Mouse (Mus musculus) hindbrain, postnatal 0 days (tissue): ENCODE measurements around the gene Zfp42. TPM values are rescaled to one million over a fixed set of nuclear protein-coding genes. Genes with fewer than 3 reads are reported as not detected.

Experiments
- ATAC-seq: fragments of 200-750 bp; cut with Nextera tagmentation; 2 replicates; pipeline ENCODE4 v1.8.0; 2017; ENCODE audit warnings: mild to moderate bottlenecking, moderate TSS enrichment, moderate library complexity
- DNase-seq: peaks from one replicate; pipeline ENCODE4 v3.0.0-alpha.2; 2015; ENCODE audit warnings: low spot score
- H3K27ac ChIP-seq: fragments of 300-500 bp; sonication (generic); 2 replicates; pipeline ENCODE4 v1.5.1; 2014; ENCODE audit warnings: mild to moderate bottlenecking
- H3K27me3 ChIP-seq: fragments of 300-500 bp; sonication (generic); 2 replicates; pipeline ENCODE4 v1.6.1; 2014; ENCODE audit warnings: low read length, mixed read lengths; ENCODE audit not compliant: insufficient read depth
- H3K36me3 ChIP-seq: fragments of 300-500 bp; sonication (generic); 2 replicates; pipeline ENCODE4 v1.6.1; 2014; ENCODE audit warnings: low read length, mixed read lengths; ENCODE audit not compliant: insufficient read depth
- H3K4me1 ChIP-seq: fragments of 300-500 bp; sonication (generic); 2 replicates; pipeline ENCODE4 v1.6.1; 2014; ENCODE audit warnings: antibody characterized with exemption, low read length, mixed read lengths; ENCODE audit not compliant: insufficient read depth
- H3K4me2 ChIP-seq: fragments of 300-500 bp; sonication (generic); 2 replicates; pipeline ENCODE4 v1.6.1; 2014; ENCODE audit warnings: low read depth, mild to moderate bottlenecking, low read length, moderate library complexity, mixed read lengths
- H3K4me3 ChIP-seq: fragments of 300-500 bp; sonication (generic); 2 replicates; pipeline ENCODE4 v1.5.1; 2014; ENCODE audit warnings: low read length
- H3K9ac ChIP-seq: fragments of 300-500 bp; sonication (generic); replicated peaks from 2 replicates; pipeline ENCODE4 v1.6.1; 2014; ENCODE audit warnings: mild to moderate bottlenecking, low read length, moderate library complexity, mixed read lengths
- H3K9me3 ChIP-seq: fragments of 300-500 bp; sonication (generic); 2 replicates; pipeline ENCODE4 v1.6.1; 2016; ENCODE audit warnings: low read length, mixed read lengths
- CTCF ChIP-seq: IDR thresholded peaks from 2 replicates; pipeline ENCODE4 v1.5.1; 2016; ENCODE audit warnings: antibody characterized with exemption, control low read depth, low read depth
- WGBS: fragments of 180-500 bp; shearing (Covaris S2); extraction: QIAGEN DNeasy Blood & Tissue Kit; methylation state at CpG from one replicate; pipeline ENCODE4 v1.1.7; 2014; 5-methylcytosine and 5-hydroxymethylcytosine counted together
- polyA plus RNA-seq: library from polyadenylated mRNA; unstranded; fragments of >200 nt; fragmentation: Nextera tagmentation; extraction: Ambion mirVana; gene quantifications from 2 replicates; pipeline ENCODE4 v1.2.1, GENCODE M21; 2015
- total RNA-seq: library from RNA; depleted of rRNA; stranded (reverse); fragments of >200 nt; gene quantifications from 2 replicates; pipeline ENCODE4 v1.2.3, GENCODE M21; 2014

Zfp42 gene
- total and polyA plus RNA-seq, 2 experiments from 2014 or later = not detected

GRCm38 (mm10) chr8:43290424-43291111 lies 16.2 kb downstream of the Zfp42 start:
- H3K4me2 ChIP-seq = no peak overlapping the region
- no peak overlapping the region for H3K9ac ChIP-seq
- H3K27ac ChIP-seq = no peak overlapping the region
- H3K4me3 ChIP-seq = no peak overlapping the region
- no peak for TF ChIP-seq CTCF
- no peaks in the 10 kb centered on the region for H3K9me3 ChIP-seq
- ATAC-seq (no peak), DNase-seq (no peak)
- no peaks in the 10 kb centered on the region for H3K36me3 ChIP-seq
- no peaks in the 10 kb centered on the region for H3K4me1 ChIP-seq
- 80% methylated on average over 5 of the region's 5 CpGs for WGBS
- no peaks in the 10 kb centered on the region for H3K27me3 ChIP-seq

DNA sequence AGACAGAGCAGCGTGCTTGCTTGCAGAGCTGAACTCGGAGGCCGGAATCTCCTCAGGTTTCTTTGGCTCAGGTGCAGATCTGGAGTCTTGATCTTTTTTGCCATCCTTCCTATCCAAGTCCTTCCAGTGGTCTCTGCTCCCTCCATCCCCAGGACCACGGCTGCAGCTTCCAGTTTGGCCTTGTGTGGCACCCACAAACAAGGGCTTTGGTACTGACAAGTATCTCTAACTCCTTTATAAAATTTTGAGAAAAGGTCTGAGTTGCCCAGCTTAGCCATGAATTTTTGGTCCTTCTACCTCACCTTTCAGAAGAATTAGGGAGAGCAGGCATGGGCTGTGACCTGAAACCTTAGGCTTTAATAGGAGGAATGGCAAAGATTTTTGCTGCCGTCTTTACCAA lies 17.0 kb downstream of the Zfp42 start:
- H3K9me3 ChIP-seq = no peaks in the 10 kb centered on the region
- H3K4me2 ChIP-seq = no peak overlapping the region
- TF ChIP-seq CTCF = no peak
- no peak overlapping the region for H3K27ac ChIP-seq
- 95% methylated on average over 5 of the region's 5 CpGs for WGBS
- H3K36me3 ChIP-seq = no peaks in the 10 kb centered on the region
- DNase-seq (no peak), ATAC-seq (no peak)
- no peak overlapping the region for H3K4me3 ChIP-seq
- no peaks in the 10 kb centered on the region for H3K4me1 ChIP-seq
- H3K27me3 ChIP-seq = no peaks in the 10 kb centered on the region
- no peak overlapping the region for H3K9ac ChIP-seq

GRCm38 (mm10) chr8:43288840-43289239 lies 17.9 kb downstream of the Zfp42 start:
- ATAC-seq (no peak), DNase-seq (no peak)
- Histone ChIP-seq H3K4me3 (no peak overlapping the region), H3K36me3 (no peaks in the 10 kb centered on the region), H3K4me1 (no peaks in the 10 kb centered on the region), H3K4me2 (no peak overlapping the region), H3K9me3 (no peaks in the 10 kb centered on the region), H3K27ac (no peak overlapping the region), H3K9ac (no peak overlapping the region), H3K27me3 (no peaks in the 10 kb centered on the region)
- TF ChIP-seq CTCF = no peak
- 89% methylated on average over 1 of the region's 1 CpGs for WGBS

DNA sequence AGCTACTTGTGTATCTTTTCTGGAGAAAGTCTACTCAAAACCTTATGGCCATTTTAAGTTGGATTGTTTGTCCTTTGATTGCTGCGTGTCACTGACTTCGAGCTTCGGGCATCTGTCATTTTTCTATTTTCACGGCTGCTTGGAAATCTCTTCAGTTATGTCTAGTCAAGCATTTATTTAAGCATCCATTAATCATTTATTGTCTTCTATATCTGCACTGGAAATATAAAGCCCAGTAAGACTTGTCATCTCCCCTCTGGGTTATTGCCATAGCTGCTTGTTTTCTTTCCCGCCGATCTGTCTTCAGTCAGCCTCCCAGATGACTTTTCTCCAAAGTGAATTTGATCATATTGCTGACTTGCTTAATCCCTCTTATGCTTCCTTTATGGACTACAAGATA lies 19.3 kb downstream of the Zfp42 start:
- H3K27me3 ChIP-seq = no peaks in the 10 kb centered on the region
- WGBS = 81% methylated on average over 6 of the region's 6 CpGs
- H3K4me3 ChIP-seq = no peak overlapping the region
- H3K9ac ChIP-seq = no peak overlapping the region
- H3K4me2 ChIP-seq = no peak overlapping the region
- no peaks in the 10 kb centered on the region for H3K36me3 ChIP-seq
- H3K4me1 ChIP-seq = no peaks in the 10 kb centered on the region
- TF ChIP-seq CTCF = no peak
- DNase-seq (no peak), ATAC-seq (no peak)
- no peaks in the 10 kb centered on the region for H3K9me3 ChIP-seq
- no peak overlapping the region for H3K27ac ChIP-seq

DNA sequence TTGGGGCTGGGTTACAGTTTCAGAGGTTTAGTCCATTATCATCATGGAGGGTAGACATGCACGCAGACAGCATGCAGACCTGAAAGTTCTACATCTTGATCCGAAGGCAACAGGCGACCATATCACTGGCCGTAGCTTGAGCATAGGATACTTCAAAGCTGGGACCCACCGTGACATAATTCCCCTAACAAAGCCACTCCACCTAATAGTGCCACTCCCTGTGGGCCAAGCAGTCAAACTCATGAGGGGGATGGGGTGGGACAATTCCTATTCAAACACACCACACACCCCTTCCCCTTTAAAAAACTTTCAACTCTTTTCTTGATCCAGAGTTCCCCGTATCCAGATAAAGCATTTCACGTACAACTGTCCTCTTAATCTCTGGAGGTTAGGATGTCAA lies 23.5 kb downstream of the Zfp42 start:
- DNase-seq (no peak), ATAC-seq (no peak)
- no peaks in the 10 kb centered on the region for H3K9me3 ChIP-seq
- no peak overlapping the region for H3K4me2 ChIP-seq
- H3K4me3 ChIP-seq = no peak overlapping the region
- 85% methylated on average over 7 of the region's 7 CpGs for WGBS
- no peaks in the 10 kb centered on the region for H3K36me3 ChIP-seq
- H3K4me1 ChIP-seq = no peaks in the 10 kb centered on the region
- no peak for TF ChIP-seq CTCF
- no peak overlapping the region for H3K27ac ChIP-seq
- no peaks in the 10 kb centered on the region for H3K27me3 ChIP-seq
- H3K9ac ChIP-seq = no peak overlapping the region

DNA sequence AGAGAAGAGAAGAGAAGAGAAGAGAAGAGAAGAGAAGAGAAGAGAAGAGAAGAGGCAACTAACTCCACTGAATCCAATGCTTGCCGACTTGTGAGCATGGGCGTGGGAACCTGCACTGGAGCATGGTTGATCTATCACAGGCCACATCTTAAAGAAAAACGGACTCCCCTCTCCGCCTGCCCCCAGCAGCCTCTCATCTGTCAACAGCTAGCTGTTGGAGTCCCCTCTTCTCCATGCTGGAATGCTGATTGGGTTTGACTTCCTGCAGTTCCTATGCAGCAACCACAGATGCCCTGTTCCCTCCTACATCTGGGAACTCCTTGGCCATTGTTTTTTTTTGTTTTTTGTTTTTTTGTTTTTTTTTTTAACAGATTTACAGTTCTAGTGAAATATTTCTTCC lies 28.4 kb downstream of the Zfp42 start:
- TF ChIP-seq CTCF = no peak
- WGBS = 59% methylated on average over 4 of the region's 4 CpGs
- Histone ChIP-seq H3K4me1 (no peaks in the 10 kb centered on the region), H3K27me3 (no peaks in the 10 kb centered on the region), H3K4me3 (no peak overlapping the region), H3K4me2 (no peak overlapping the region), H3K9ac (no peak overlapping the region), H3K27ac (no peak overlapping the region), H3K36me3 (no peaks in the 10 kb centered on the region), H3K9me3 (no peaks in the 10 kb centered on the region)
- no peak for ATAC-seq
- no peak for DNase-seq

DNA sequence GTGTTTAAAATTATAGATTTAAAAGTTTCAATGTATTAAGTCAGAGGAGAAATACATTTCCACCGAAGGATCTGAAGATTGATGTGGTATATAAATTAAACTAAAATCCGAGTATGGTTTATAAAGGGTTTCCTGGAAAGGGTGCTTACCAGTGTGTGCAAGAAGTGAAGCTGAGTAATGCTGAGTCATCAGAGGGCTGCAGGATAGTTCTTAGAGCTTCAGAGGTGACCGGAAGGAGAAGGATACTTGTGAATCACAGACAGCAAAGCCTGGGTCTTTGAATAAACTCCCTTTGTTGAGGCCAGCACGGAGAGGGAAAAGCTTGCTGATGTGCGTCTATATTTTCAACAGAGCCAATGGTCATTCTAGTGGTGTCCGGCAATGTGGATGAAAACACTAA lies 45.8 kb downstream of the Zfp42 start:
- Histone ChIP-seq H3K4me2 (no peak overlapping the region), H3K9me3 (no peaks in the 10 kb centered on the region), H3K9ac (no peak overlapping the region), H3K27ac (no peak overlapping the region), H3K4me1 (no peaks in the 10 kb centered on the region), H3K36me3 (no peaks in the 10 kb centered on the region), H3K27me3 (no peaks in the 10 kb centered on the region), H3K4me3 (no peak overlapping the region)
- TF ChIP-seq CTCF = no peak
- ATAC-seq (no peak), DNase-seq (no peak)
- WGBS = 92% methylated on average over 6 of the region's 6 CpGs
